Mouse (Mus musculus) 3T3-L1 (cell line): ENCODE results near the gene Arhgef7.

Source experiments
- DNase-seq: peaks from one replicate; pipeline ENCODE4 v3.0.0-alpha.2; 2015; ENCODE audit warnings: low read depth, low spot score

The Arhgef7 gene

GRCm38 (mm10) chr8:11712244-11712643 is 15.3 kb upstream of the Arhgef7 start:
- DNase-seq: peak; percentile 44

GRCm38 (mm10) chr8:11717194-11717593 is 10.3 kb upstream of the Arhgef7 start:
- DNase-seq: no peak

DNA sequence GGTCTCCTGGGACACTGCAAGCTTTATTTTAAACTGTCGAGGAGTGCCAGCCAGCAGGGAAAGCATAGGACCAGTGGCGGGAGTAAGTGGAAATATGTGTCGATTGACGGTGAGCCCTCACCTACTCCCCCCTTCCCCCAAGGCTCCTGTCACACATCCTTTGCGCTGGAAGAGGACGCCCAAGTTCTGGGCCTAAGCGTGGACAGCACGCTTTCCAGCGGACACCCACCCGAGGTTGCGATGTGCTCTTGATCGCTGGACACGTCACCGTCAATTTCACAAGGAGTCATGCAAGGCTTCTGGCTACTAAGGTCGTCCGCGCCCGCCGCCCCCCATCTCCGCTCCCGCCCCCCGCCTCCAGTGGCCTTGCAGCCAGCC is 259 bp upstream of the Arhgef7 start:
- DNase-seq: no peak

DNA sequence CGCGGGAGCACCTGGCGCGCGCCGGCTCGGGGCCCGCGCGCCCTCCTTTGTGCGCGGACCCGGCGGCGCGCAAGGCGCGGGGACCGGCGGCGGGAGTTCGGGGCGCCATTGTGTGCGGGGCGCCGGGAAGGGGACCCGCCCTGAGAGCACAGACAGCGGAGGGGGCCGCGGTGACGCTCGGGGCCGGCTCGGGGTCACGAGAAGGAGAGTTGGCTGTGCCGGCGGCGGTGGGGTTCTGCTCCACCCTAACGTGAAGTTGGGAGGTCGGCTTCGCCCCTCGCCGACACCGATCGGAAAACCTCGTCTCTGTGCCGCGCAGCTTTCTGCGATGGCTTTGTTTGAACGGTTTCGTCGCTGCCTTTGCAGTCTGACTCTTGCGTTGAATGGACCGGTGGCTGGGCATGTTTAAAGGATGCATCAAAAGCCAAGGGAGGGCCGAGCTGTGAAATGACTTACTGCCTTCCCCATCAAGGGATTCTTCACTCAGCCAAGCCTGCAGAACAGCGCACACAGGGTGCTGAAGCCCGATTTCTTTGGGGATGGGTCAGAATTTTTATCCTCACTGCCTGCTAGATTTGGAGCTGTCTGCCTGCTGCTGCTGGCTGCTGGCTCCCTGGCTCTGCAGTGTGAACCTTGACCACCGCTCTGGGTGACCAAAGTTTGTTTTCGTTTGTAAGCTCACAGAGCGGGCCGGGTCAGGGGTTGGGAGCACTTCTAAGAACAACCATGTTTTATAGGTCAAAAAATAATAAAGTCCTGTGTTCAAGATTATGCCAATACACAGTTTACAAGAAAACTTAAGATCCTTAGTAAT is 1.2 kb downstream of the Arhgef7 start:
- no peak for DNase-seq

- DNase-seq: peak; percentile 12
Measured at GRCm38 (mm10) chr8:11730271-11730940, 2.9 kb downstream of the Arhgef7 start.

DNA sequence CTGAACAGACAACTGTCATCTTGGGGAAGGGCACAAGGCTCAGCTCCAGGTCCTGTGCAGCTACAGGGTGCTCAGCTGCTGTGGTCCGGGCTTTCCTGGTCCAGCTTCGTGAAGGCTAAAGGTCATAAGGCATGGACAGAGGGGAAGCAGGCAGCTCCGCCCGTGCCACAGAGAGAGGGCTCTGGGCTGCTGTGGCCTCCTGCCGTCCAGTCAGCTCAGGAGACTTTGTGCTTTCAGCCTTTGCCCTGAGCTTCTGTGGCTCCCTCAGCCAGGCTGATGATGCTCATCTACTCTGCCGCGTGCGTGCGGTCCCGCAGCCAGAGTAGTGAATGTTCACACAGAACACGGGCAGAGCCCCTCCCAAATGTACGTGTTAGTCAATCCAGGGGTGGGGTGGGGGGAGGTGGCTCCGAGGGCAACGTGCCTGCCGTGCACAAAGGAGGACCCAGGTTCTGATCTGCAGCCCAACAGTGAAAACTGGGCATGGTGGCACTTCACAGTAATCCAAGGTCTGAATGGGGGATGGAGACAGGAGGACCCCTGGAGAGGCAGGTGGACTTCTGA is 8.2 kb downstream of the Arhgef7 start:
- no peak for DNase-seq

DNA sequence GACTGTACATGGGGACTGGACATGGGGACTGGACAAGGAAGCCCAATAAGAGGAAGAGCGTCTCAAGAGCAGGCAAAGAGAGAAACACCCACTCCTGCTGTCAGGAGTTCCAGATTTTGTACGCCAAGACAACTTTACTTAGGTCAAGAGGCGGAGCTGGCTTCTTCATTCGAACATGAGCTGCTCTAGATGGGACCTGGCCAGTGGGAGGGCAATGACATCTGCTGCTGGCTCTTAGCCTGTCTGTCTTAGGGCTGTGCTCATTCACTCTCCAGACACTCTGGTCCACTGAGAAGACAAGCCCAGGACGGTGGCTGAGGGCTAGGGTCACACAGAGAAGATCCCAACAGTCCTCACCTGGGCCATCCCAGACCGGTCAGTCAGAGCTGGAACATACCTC is 9.6 kb downstream of the Arhgef7 start:
- no peak for DNase-seq

GRCm38 (mm10) chr8:11739082-11739481 is 11.6 kb downstream of the Arhgef7 start:
- no peak for DNase-seq

DNA sequence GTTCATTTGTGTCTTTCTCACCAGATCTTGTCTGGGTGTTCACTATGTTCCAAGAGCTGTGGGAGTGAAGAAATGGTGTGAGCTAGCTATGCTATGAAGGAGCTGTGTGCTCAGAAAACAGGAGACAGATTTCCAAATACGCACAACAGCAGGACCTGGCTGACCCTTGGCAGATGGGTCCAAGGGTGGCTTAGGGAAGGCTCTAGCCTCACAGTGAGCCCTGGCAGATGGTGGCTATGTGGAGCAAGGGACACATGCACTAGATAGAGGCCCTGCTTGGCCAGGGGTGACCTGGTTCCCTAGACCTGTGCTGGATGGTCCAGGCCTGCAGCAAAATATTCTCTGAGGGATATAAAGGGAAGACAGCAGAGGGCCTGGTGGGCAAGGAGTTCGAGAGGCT is 13.3 kb downstream of the Arhgef7 start:
- no peak for DNase-seq

- DNase-seq: no peak
Measured at GRCm38 (mm10) chr8:11743580-11743979, 16.1 kb downstream of the Arhgef7 start.

DNA sequence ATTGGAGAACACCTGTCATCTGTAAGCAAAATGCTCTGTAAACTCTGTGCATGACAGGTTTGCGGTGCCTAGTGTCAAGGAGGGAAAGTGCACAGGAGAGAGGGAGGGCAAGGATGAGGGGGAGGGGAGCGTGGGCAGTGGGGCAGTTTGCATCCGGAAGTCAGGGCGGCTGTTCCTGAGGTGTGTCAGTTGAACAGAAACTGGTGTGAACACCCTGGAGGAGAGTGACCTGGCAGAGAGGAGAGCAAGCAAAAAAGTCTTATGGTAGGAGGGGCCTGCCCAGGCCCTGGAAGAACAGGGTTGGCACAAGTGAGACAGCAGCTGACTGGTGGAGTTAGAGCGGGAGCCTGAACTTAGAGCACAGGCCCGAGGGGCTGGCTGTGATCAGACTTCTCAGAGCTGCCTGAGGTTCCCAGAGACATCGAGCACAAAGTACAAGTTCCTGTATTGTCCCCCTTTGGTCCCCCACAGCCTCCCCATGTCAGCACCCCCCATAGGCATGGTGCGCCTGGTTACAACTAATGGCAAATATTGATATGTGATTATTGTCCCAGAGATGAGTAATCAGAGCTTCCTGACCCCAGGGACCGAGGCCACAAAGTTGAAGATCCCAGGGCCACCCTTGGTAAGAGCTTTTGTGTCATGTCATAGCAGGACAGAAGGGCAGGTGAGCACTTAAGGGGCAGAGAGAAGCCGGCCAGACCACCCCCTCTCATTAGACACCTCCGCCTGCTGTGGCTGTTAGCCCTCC is 19.5 kb downstream of the Arhgef7 start:
- no peak for DNase-seq

GRCm38 (mm10) chr8:11749472-11749871 is 22.0 kb downstream of the Arhgef7 start:
- no peak for DNase-seq

- DNase-seq: no peak
Measured at GRCm38 (mm10) chr8:11752338-11752737, 24.8 kb downstream of the Arhgef7 start.

GRCm38 (mm10) chr8:11753155-11753941 is 25.8 kb downstream of the Arhgef7 start:
- DNase-seq: no peak

DNA sequence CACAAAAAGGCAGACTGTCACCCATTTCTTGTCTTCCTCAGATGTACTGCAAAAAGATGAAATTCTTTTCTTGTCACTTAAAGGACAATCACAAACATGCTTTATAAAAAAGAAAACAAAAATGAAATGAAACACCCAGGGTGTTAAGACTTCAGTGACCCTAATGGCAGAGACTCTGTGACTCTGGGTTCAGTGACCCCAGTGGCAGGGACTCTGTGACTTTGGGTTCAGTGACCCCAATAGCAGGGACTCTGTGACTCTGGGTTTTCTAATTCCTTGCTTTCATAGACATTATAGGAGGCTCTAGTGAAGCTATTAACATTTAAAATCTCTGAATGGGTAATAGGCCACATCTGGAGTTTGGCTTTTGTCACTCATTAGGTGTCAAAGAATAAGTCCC is 27.2 kb downstream of the Arhgef7 start:
- DNase-seq: no peak

- DNase-seq: peak; percentile 87
Measured at GRCm38 (mm10) chr8:11755873-11756272, 28.4 kb downstream of the Arhgef7 start.

DNA sequence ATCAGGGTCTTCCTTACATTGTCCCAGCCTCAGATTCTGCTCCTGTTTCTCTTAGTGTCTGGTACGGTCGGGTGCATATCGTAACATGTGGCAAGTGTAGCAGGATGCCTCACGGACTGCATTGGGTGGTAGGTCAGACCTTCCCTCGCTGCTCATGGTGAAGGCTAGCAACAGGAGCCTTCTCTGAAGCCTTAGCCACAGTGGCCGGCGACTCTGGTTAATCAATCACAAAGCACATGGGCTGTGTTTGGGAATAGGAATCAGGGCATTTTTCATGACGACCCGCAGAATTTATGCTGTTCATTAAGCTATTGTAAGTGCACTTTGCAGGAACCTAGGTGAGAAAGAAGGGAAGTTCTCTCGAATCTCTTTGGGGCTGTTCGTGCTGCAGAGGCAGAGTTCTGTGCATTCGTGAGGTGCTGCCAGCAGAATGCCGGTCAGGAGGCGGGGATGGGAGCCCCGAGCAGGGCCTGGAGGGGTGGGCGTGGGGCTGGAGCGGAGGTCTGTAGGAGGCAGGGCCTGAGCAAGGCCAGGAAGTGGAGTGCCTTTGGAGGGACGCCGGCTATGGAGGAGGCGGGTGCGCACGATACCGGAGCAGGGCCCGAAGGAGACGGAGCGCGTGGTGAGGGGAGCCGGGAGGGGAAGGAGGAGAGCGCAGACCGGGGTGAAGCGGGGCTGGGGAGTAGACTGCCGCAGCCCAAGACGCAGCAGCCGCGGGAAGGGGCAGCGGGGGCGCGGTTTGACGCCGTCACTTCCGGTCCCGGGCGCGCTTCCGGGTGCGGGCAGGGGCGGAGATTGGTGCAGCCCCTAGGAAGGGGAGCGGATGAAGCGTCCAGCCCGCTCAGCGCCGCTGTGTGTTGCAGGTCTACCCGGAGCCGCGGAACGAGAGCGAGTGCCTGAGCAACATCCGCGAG is 30.3 kb downstream of the Arhgef7 start:
- peak; percentile 87 for DNase-seq

DNA sequence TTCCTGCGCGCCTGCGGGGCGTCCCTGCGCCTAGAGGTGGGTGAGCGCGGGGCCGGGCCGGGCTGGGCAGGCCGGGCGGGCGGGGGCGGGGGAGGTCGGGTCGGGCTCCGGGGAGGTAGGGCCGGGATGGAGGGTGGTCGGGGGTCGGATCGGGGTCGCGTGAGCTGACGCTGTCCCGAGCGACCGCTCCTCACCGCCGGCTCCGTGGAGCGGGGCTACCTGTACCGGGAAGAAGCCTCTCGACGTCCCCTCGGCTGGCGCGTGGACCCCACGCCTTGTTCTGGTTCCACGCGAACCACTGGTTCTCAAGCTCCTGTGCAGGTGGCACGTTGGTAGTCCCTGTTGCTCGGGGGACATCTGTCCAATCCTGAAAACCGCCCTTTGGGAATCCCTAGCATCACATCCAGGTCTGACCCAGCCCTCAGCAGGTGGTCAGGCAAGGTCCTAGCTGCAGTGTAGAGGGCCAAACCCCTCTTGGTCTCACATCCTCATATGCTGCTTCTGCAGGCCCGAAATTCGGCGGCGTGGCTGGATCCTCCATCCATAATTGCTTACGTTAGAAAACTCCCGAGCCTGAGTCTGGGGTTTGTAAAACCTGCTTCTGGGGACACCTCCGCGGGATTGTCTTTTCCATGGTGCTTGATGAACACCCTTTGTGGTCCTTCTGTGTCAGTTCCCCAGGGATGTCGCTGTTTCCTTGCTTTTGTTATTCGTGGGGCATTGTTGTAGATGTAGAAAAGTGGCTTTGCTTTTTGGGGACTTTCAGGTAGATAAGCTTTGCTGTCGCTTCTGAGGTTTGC is 31.2 kb downstream of the Arhgef7 start:
- DNase-seq: peak; percentile 41

DNA sequence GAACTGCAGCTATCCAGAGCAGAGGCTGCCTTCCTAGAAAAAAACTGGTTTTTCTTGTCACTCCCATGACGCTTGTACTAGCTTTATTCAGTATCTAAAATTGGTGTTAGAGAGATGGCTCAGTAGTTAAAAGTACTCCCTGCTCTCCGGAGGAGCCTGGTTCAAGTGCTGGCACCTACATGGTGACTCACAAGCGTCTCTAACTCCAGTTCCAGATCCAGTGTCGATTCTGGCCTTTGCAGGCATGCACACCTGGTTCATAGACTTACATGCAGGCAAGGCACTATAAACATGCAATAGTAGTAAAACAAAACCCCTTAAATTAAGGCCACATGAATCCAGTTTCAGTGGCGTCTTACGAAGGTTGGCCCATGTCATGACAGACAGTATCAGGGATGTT is 34.0 kb downstream of the Arhgef7 start:
- no peak for DNase-seq
